Mouse (Mus musculus) E14TG2a.4 (cell line): ENCODE measurements at regions not wholly inside any gene's neighbourhood (a gene's known extent, or its start where the extent isn't known, plus 50 kb on each side); places are given as distances from the start of the nearest gene placed in this dataset.

ENCODE experiments used
- CTCF ChIP-seq: conservative IDR thresholded peaks from 2 replicates; pipeline ENCODE4 v1.5.1; 2014; ENCODE audit warnings: low read length
- NANOG ChIP-seq: IDR thresholded peaks from 2 replicates; pipeline ENCODE4 v1.6.1; 2014; ENCODE audit warnings: borderline replicate concordance, low read length, mixed read lengths

- TF ChIP-seq CTCF (no peak), NANOG (no peak)
Measured at GRCm38 (mm10) chr7:62269156-62269855, 77.1 kb upstream of the Ndn start.
